Mouse (Mus musculus): Measurements from ENCODE around the gene Ogfr. TPM values are rescaled to one million over a fixed set of nuclear protein-coding genes. Genes with fewer than 3 reads are reported as not detected.

Gene Ogfr
- total and polyA plus RNA-seq, 2 experiments from 2014 or later, result 39.3 to 81.6 TPM

DNA sequence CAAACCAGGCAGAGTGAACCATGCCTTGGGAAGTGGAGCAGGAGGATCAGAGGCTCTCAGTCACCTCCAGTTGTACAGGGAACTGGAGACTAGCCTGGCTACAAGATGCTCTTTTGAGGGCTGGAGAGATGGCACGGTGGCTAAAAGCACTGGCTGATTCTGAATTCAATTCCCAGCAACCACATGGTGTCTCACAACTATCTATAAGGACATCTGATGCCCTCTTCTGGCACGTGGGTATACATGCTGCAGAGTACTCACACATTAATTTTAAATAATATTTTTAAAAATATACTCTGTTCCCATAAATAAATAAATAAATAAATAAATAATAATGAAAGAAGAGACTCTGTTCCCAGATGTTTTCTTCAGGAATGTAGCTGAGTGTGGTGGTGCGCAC, 33.8 kb upstream of the Ogfr start:
- Histone ChIP-seq H3K27ac (ENCODE audit: low read depth) (no peak overlapping the region), H3K9ac (replicated peaks; ENCODE audit: low read depth, low read length) (no peak overlapping the region), H3K9me3 (replicated peaks; ENCODE audit: control insufficient read depth, low read length) (no peaks in the 10 kb centered on the region), H3K27me3 (ENCODE audit: control insufficient read depth, insufficient read depth, low read length) (no peaks in the 10 kb centered on the region), H3K4me3 (ENCODE audit: low read depth, low read length) (no peak overlapping the region), H3K4me2 (ENCODE audit: low read depth, low read length) (no peak overlapping the region), H3K4me1 (ENCODE audit: control insufficient read depth, insufficient read depth) (no peaks in the 10 kb centered on the region), H3K36me3 (replicated peaks; ENCODE audit: control insufficient read depth, insufficient read depth, low read length) (no peaks in the 10 kb centered on the region)
- no peak for ATAC-seq (ENCODE audit: insufficient read depth, low read depth)
- 51% methylated on average over 3 of the region's 3 CpGs for WGBS
- no peak for TF ChIP-seq EP300 (IDR thresholded peaks at IDR 0.05; ENCODE audit: low read depth)
- no peak for TF ChIP-seq CTCF (IDR thresholded peaks at IDR 0.05; ENCODE audit: low read depth)
- no peak for DNase-seq (ENCODE audit: low spot score)

DNA sequence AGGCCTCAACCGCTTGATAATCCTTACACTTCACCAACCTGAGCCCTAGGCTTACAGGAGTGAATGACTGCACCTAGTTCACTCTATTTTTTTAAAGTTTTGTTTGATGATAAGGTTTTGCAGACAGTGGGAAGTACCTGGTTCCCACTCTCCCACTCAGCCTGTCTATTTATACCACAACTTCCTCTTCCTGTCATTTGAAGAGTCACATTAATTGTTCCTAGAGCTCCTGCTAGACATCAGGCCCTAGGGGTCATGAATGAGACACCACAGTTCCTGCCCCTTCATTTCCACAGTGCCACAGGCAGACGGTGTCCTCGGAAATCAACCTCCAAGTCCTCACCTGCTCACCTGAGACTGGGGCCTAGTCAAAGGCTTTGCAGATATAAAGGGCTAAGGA, 32.6 kb upstream of the Ogfr start:
- no peaks in the 10 kb centered on the region for H3K36me3 ChIP-seq (replicated peaks; ENCODE audit: control insufficient read depth, insufficient read depth, low read length)
- no peak for ATAC-seq (ENCODE audit: insufficient read depth, low read depth)
- TF ChIP-seq CTCF (IDR thresholded peaks at IDR 0.05; ENCODE audit: low read depth) (no peak), EP300 (IDR thresholded peaks at IDR 0.05; ENCODE audit: low read depth) (no peak)
- H3K4me2 ChIP-seq (ENCODE audit: low read depth, low read length), result no peak overlapping the region
- no peak overlapping the region for H3K9ac ChIP-seq (replicated peaks; ENCODE audit: low read depth, low read length)
- no peak overlapping the region for H3K27ac ChIP-seq (ENCODE audit: low read depth)
- 57% methylated on average over 3 of the region's 3 CpGs for WGBS
- no peak overlapping the region for H3K4me3 ChIP-seq (ENCODE audit: low read depth, low read length)
- no peaks in the 10 kb centered on the region for H3K27me3 ChIP-seq (ENCODE audit: control insufficient read depth, insufficient read depth, low read length)
- DNase-seq (ENCODE audit: low spot score), result no peak
- H3K9me3 ChIP-seq (replicated peaks; ENCODE audit: control insufficient read depth, low read length), result no peaks in the 10 kb centered on the region
- no peaks in the 10 kb centered on the region for H3K4me1 ChIP-seq (ENCODE audit: control insufficient read depth, insufficient read depth)

DNA sequence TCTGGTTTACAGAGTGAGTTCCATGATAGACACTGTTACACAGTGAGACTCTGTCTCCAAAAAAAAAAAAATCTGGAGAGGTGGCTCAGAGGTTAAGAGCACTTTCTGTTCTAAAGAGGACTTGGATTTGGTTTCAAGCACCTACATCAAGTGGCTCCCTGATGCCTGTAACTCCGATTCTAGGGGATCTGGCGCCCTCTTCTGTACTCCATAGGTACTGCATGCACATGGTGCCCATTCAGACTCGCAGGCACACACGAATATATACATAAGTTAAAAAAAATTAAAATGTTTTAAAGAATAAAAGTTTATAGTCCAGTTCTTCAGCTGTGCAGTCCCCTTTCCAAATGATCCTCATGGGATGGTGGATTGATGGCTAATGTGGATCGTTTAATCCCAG, 28.8 kb upstream of the Ogfr start:
- Histone ChIP-seq H3K27ac (ENCODE audit: low read depth) (no peak overlapping the region), H3K4me3 (ENCODE audit: low read depth, low read length) (no peak overlapping the region), H3K9ac (replicated peaks; ENCODE audit: low read depth, low read length) (no peak overlapping the region), H3K27me3 (ENCODE audit: control insufficient read depth, insufficient read depth, low read length) (no peaks in the 10 kb centered on the region), H3K9me3 (replicated peaks; ENCODE audit: control insufficient read depth, low read length) (no peaks in the 10 kb centered on the region), H3K4me2 (ENCODE audit: low read depth, low read length) (no peak overlapping the region), H3K4me1 (ENCODE audit: control insufficient read depth, insufficient read depth) (no peaks in the 10 kb centered on the region), H3K36me3 (replicated peaks; ENCODE audit: control insufficient read depth, insufficient read depth, low read length) (no peaks in the 10 kb centered on the region)
- TF ChIP-seq EP300 (IDR thresholded peaks at IDR 0.05; ENCODE audit: low read depth), result no peak
- peak; percentile 24; the same call in 1 of the 2 replicates for TF ChIP-seq CTCF (IDR thresholded peaks at IDR 0.05; ENCODE audit: low read depth)
- DNase-seq (ENCODE audit: low spot score) (no peak), ATAC-seq (ENCODE audit: insufficient read depth, low read depth) (no peak)
- WGBS, result 48% methylated on average over 5 of the region's 5 CpGs

DNA sequence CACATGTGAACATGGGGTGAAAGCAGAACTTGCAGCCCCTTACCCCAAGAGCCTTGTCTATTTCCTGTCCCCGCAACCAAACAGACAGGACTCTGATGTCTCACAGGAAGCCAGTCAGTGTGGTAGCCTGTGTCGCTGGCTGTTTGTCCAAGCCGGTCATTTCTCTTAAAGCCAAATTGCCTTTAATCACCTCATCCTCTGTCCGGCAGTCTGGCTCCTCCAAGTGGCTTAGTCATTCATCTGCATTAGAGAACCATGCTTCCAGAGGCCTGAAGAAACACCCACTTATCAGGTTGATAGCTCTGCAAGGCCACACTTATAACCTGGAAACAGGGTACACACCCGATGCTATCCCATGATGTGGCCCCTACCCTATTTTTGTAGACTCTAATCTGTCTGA, 26.9 kb upstream of the Ogfr start:
- Histone ChIP-seq H3K4me3 (ENCODE audit: low read depth, low read length) (no peak overlapping the region), H3K4me1 (ENCODE audit: control insufficient read depth, insufficient read depth) (no peaks in the 10 kb centered on the region), H3K36me3 (replicated peaks; ENCODE audit: control insufficient read depth, insufficient read depth, low read length) (no peaks in the 10 kb centered on the region), H3K27ac (ENCODE audit: low read depth) (no peak overlapping the region), H3K9ac (replicated peaks; ENCODE audit: low read depth, low read length) (no peak overlapping the region), H3K4me2 (ENCODE audit: low read depth, low read length) (no peak overlapping the region), H3K9me3 (replicated peaks; ENCODE audit: control insufficient read depth, low read length) (no peaks in the 10 kb centered on the region), H3K27me3 (ENCODE audit: control insufficient read depth, insufficient read depth, low read length) (no peaks in the 10 kb centered on the region)
- TF ChIP-seq EP300 (IDR thresholded peaks at IDR 0.05; ENCODE audit: low read depth) (no peak), CTCF (IDR thresholded peaks at IDR 0.05; ENCODE audit: low read depth) (peak; percentile 11; the same call in 1 of the 2 replicates)
- 44% methylated on average over 5 of the region's 5 CpGs for WGBS
- ATAC-seq (ENCODE audit: insufficient read depth, low read depth), result no peak
- DNase-seq (ENCODE audit: low spot score), result no peak

DNA sequence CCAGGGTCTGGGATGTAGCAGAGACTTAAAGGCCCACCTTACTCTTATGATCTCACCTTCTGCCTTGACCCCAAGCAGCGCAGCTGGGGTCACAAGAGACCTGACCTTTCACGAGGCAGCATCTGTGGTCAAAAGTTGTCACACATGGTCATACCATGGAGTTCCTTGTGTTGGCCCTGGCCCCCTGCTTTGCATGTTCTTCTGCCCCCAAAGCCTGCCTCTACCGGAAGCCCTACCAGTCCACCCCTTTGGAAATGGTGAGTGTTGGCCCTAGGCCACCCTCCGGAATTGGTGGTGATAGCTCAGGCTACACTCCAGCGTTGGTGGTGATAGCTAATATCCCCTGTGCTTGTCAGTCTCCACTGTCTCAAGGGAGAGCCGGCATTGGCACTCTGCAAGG, 25.7 kb upstream of the Ogfr start:
- Histone ChIP-seq H3K27ac (ENCODE audit: low read depth) (no peak overlapping the region), H3K9ac (replicated peaks; ENCODE audit: low read depth, low read length) (no peak overlapping the region), H3K9me3 (replicated peaks; ENCODE audit: control insufficient read depth, low read length) (no peaks in the 10 kb centered on the region), H3K36me3 (replicated peaks; ENCODE audit: control insufficient read depth, insufficient read depth, low read length) (no peaks in the 10 kb centered on the region), H3K4me2 (ENCODE audit: low read depth, low read length) (no peak overlapping the region), H3K4me1 (ENCODE audit: control insufficient read depth, insufficient read depth) (no peaks in the 10 kb centered on the region), H3K4me3 (ENCODE audit: low read depth, low read length) (no peak overlapping the region), H3K27me3 (ENCODE audit: control insufficient read depth, insufficient read depth, low read length) (no peaks in the 10 kb centered on the region)
- TF ChIP-seq EP300 (IDR thresholded peaks at IDR 0.05; ENCODE audit: low read depth) (no peak), CTCF (IDR thresholded peaks at IDR 0.05; ENCODE audit: low read depth) (no peak)
- DNase-seq (ENCODE audit: low spot score), result no peak
- WGBS, result 45% methylated on average over 6 of the region's 6 CpGs
- ATAC-seq (ENCODE audit: insufficient read depth, low read depth), result no peak

DNA sequence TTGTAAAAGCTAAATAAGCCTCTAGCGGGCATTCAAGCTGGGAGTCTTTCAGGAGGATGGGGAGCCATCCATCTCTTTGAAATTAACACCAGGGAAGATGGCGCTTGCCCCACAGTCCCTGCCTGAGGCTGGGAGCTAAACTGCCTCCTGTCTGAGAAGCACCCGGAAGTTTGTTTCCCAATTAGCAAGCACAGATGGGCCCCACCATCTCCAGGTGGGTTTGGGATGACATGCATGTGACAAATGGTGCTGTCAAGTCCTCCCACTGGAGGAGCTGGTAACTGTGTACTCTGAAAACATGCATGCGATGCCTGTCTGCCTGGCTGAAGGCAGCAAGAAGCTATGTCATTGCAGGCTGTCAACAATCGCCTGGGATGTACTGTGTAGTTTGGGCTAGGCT, 25.2 kb upstream of the Ogfr start:
- Histone ChIP-seq H3K4me2 (ENCODE audit: low read depth, low read length) (no peak overlapping the region), H3K36me3 (replicated peaks; ENCODE audit: control insufficient read depth, insufficient read depth, low read length) (no peaks in the 10 kb centered on the region), H3K27ac (ENCODE audit: low read depth) (no peak overlapping the region), H3K27me3 (ENCODE audit: control insufficient read depth, insufficient read depth, low read length) (no peaks in the 10 kb centered on the region), H3K9ac (replicated peaks; ENCODE audit: low read depth, low read length) (no peak overlapping the region), H3K4me1 (ENCODE audit: control insufficient read depth, insufficient read depth) (0 out of 2 replicates have a peak, but pooled peaks cover 1% of the 10 kb centered on the region), H3K9me3 (replicated peaks; ENCODE audit: control insufficient read depth, low read length) (no peaks in the 10 kb centered on the region), H3K4me3 (ENCODE audit: low read depth, low read length) (no peak overlapping the region)
- ATAC-seq (ENCODE audit: insufficient read depth, low read depth) (no peak), DNase-seq (ENCODE audit: low spot score) (no peak)
- 37% methylated on average over 5 of the region's 5 CpGs for WGBS
- TF ChIP-seq CTCF (IDR thresholded peaks at IDR 0.05; ENCODE audit: low read depth), result no peak
- no peak for TF ChIP-seq EP300 (IDR thresholded peaks at IDR 0.05; ENCODE audit: low read depth)
